Mouse (Mus musculus) hindbrain, postnatal 0 days (tissue): ENCODE measurements around the gene Uspl1. TPM values are rescaled to one million over a fixed set of nuclear protein-coding genes. Genes with fewer than 3 reads are reported as not detected.

Experiments
- ATAC-seq: fragments of 200-750 bp; cut with Nextera tagmentation; 2 replicates; pipeline ENCODE4 v1.8.0; 2017; ENCODE audit warnings: mild to moderate bottlenecking, moderate TSS enrichment, moderate library complexity
- DNase-seq: peaks from one replicate; pipeline ENCODE4 v3.0.0-alpha.2; 2015; ENCODE audit warnings: low spot score
- H3K27ac ChIP-seq: fragments of 300-500 bp; sonication (generic); 2 replicates; pipeline ENCODE4 v1.5.1; 2014; ENCODE audit warnings: mild to moderate bottlenecking
- H3K27me3 ChIP-seq: fragments of 300-500 bp; sonication (generic); 2 replicates; pipeline ENCODE4 v1.6.1; 2014; ENCODE audit warnings: low read length, mixed read lengths; ENCODE audit not compliant: insufficient read depth
- H3K36me3 ChIP-seq: fragments of 300-500 bp; sonication (generic); 2 replicates; pipeline ENCODE4 v1.6.1; 2014; ENCODE audit warnings: low read length, mixed read lengths; ENCODE audit not compliant: insufficient read depth
- H3K4me1 ChIP-seq: fragments of 300-500 bp; sonication (generic); 2 replicates; pipeline ENCODE4 v1.6.1; 2014; ENCODE audit warnings: antibody characterized with exemption, low read length, mixed read lengths; ENCODE audit not compliant: insufficient read depth
- H3K4me2 ChIP-seq: fragments of 300-500 bp; sonication (generic); 2 replicates; pipeline ENCODE4 v1.6.1; 2014; ENCODE audit warnings: low read depth, mild to moderate bottlenecking, low read length, moderate library complexity, mixed read lengths
- H3K4me3 ChIP-seq: fragments of 300-500 bp; sonication (generic); 2 replicates; pipeline ENCODE4 v1.5.1; 2014; ENCODE audit warnings: low read length
- H3K9ac ChIP-seq: fragments of 300-500 bp; sonication (generic); replicated peaks from 2 replicates; pipeline ENCODE4 v1.6.1; 2014; ENCODE audit warnings: mild to moderate bottlenecking, low read length, moderate library complexity, mixed read lengths
- H3K9me3 ChIP-seq: fragments of 300-500 bp; sonication (generic); 2 replicates; pipeline ENCODE4 v1.6.1; 2016; ENCODE audit warnings: low read length, mixed read lengths
- CTCF ChIP-seq: IDR thresholded peaks from 2 replicates; pipeline ENCODE4 v1.5.1; 2016; ENCODE audit warnings: antibody characterized with exemption, control low read depth, low read depth
- WGBS: fragments of 180-500 bp; shearing (Covaris S2); extraction: QIAGEN DNeasy Blood & Tissue Kit; methylation state at CpG from one replicate; pipeline ENCODE4 v1.1.7; 2014; 5-methylcytosine and 5-hydroxymethylcytosine counted together
- polyA plus RNA-seq: library from polyadenylated mRNA; unstranded; fragments of >200 nt; fragmentation: Nextera tagmentation; extraction: Ambion mirVana; gene quantifications from 2 replicates; pipeline ENCODE4 v1.2.1, GENCODE M21; 2015
- total RNA-seq: library from RNA; depleted of rRNA; stranded (reverse); fragments of >200 nt; gene quantifications from 2 replicates; pipeline ENCODE4 v1.2.3, GENCODE M21; 2014

Gene Uspl1
- total and polyA plus RNA-seq, 2 experiments from 2014 or later = 43.4 to 44.7 TPM

DNA sequence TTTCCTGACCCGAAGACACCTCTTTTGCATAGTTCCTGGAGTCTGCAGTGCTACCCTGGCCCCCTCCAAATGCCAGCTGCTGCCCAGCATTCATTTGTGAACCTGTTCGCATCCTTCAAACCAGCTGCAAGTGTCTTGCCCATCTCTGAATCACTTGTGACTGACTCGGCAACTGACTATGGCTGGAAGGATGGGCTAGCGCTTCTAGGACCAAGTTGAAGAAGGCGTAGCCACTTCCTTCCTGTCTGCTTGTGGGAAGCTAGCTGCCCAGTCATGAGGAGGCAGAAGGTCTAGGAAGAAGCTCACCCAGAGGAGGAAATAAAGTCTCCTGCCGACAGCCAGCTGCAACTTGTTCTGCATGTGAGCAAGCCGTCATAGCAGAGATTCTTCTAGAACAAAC lies 50.9 kb downstream of the Uspl1 start:
- 79% methylated on average over 7 of the region's 7 CpGs for WGBS
- Histone ChIP-seq H3K36me3 (no peaks in the 10 kb centered on the region), H3K27me3 (no peaks in the 10 kb centered on the region), H3K4me2 (no peak overlapping the region), H3K9me3 (no peaks in the 10 kb centered on the region), H3K4me1 (no peaks in the 10 kb centered on the region), H3K9ac (no peak overlapping the region), H3K27ac (no peak overlapping the region), H3K4me3 (no peak overlapping the region)
- DNase-seq (no peak), ATAC-seq (no peak)
- no peak for TF ChIP-seq CTCF

DNA sequence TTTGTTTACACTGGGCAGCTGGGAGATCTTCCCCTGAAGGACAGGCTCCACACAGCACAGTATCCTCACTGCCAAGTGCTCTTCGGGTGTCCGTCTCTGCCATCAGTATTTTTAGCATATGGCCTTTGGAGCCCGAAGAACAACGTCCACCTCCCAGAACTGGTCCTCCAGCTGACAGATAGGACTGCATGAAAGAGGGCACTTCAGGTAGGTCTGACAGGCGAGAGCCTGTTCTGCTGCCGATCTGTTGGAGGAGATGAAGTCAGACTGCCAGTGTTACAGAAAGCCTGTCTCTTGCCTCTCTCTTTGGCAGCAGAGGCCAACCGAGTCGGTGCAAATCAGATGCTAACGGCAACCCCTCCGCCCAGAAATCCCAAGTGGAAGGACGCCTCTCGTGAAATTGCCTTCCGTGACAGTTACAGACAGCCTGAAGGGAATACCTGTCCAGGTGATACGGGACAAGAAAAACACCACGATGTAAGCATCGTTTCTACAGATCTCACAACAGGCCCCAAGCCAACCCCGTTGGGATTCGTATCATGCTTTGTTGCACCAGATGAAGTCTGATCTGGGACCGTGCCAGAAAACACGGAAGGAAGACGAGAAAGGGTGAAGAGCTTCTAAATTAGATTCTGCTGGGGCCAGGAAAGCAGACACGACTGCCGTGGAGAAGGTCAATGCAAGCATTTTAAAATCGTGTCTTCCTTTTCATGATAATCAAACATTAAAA lies 53.2 kb downstream of the Uspl1 start:
- Histone ChIP-seq H3K27me3 (no peaks in the 10 kb centered on the region), H3K27ac (no peak overlapping the region), H3K9ac (no peak overlapping the region), H3K4me1 (no peaks in the 10 kb centered on the region), H3K9me3 (no peaks in the 10 kb centered on the region), H3K36me3 (no peaks in the 10 kb centered on the region), H3K4me3 (no peak overlapping the region), H3K4me2 (no peak overlapping the region)
- no peak for TF ChIP-seq CTCF
- WGBS = 64% methylated on average over 24 of the region's 24 CpGs
- ATAC-seq (no peak), DNase-seq (peak; percentile 15)

DNA sequence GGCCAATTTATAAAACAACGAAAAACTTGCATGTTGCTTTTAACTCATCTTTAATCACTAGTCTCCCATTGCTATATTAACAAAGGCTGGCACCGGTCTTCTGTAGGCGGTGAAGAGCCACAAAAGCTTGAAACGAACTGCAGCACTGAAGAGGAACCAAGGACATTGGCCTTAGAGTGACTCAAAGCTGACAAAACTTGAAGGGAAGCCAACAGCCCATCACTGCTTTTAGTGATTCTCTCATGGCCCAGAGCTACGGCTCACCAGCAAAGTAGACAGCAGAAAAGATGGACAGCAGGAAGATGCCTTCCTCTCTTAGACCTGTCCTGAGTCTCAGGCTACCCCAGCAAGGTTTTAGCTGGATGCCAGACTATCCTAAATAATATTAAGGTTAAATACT lies 58.3 kb downstream of the Uspl1 start:
- WGBS = 74% methylated on average over 5 of the region's 5 CpGs
- no peak overlapping the region for H3K4me2 ChIP-seq
- H3K4me1 ChIP-seq = peaks cover 4% of the 10 kb centered on the region; the same call in 1 of the 2 replicates
- ATAC-seq (no peak), DNase-seq (no peak)
- H3K36me3 ChIP-seq = no peaks in the 10 kb centered on the region
- H3K9me3 ChIP-seq = no peaks in the 10 kb centered on the region
- no peak for TF ChIP-seq CTCF
- no peaks in the 10 kb centered on the region for H3K27me3 ChIP-seq
- no peak overlapping the region for H3K4me3 ChIP-seq
- H3K9ac ChIP-seq = no peak overlapping the region
- no peak overlapping the region for H3K27ac ChIP-seq

DNA sequence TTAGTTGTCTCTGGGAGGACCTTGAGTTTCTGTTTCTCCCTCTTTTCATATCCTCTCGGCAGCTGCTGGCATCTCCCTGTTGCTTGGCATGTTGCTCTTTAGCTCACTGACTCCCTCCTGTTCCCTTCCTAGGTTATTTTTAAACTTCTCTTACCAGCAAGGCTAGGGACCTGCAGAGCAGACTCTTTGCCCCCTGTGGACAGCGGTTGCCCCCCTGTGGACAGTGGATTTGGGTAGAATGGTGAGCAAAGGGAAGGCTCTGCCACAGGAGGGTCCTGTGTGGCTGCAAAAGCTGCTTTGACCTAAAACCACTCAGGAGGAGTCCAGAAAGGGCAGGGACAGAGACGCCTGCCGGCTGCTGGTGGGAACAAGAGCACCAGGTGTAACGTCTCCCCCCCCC lies 58.9 kb downstream of the Uspl1 start:
- Histone ChIP-seq H3K4me3 (no peak overlapping the region), H3K4me1 (peaks cover 4% of the 10 kb centered on the region; the same call in 1 of the 2 replicates), H3K27ac (no peak overlapping the region), H3K27me3 (no peaks in the 10 kb centered on the region), H3K36me3 (no peaks in the 10 kb centered on the region), H3K4me2 (no peak overlapping the region), H3K9me3 (no peaks in the 10 kb centered on the region), H3K9ac (no peak overlapping the region)
- ATAC-seq (no peak), DNase-seq (no peak)
- whole genome bisulfite sequencing = 43% methylated on average over 5 of the region's 5 CpGs
- TF ChIP-seq CTCF = no peak

DNA sequence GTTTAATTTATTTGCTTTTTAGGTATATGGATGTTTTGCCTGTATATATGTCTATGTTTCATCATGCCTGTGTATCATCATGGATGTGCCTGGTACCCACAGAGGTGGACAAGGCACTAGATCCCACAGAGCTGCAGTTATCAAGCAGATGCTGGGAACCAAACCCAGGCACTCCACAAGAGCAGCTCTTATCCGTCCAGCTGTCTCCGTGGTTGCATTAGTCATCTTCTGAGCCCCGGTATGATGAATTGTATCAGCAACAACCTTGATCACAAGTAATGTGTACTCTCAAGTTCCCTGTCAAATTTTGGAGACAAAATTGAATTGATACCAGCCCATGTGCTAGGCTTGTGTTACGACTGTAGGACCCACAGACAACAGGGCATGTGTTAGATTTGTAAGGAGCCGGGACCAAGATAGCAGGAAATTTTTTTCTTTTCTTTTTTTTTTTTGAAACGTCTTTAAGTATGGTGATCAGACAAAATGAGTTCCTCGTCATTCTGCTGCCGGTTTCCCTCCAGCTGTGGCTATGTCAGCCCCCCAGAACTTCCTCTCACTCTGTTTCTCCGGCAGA lies 61.3 kb downstream of the Uspl1 start:
- Histone ChIP-seq H3K9me3 (no peaks in the 10 kb centered on the region), H3K27ac (no peak overlapping the region), H3K4me1 (peaks cover 4% of the 10 kb centered on the region; the same call in 1 of the 2 replicates), H3K9ac (no peak overlapping the region), H3K36me3 (no peaks in the 10 kb centered on the region), H3K27me3 (no peaks in the 10 kb centered on the region), H3K4me3 (no peak overlapping the region), H3K4me2 (0 out of 2 replicates have a peak overlapping the region, but pooled peaks have one; percentile 29)
- DNase-seq (no peak), ATAC-seq (no peak)
- TF ChIP-seq CTCF = no peak
- WGBS = 61% methylated on average over 9 of the region's 9 CpGs

DNA sequence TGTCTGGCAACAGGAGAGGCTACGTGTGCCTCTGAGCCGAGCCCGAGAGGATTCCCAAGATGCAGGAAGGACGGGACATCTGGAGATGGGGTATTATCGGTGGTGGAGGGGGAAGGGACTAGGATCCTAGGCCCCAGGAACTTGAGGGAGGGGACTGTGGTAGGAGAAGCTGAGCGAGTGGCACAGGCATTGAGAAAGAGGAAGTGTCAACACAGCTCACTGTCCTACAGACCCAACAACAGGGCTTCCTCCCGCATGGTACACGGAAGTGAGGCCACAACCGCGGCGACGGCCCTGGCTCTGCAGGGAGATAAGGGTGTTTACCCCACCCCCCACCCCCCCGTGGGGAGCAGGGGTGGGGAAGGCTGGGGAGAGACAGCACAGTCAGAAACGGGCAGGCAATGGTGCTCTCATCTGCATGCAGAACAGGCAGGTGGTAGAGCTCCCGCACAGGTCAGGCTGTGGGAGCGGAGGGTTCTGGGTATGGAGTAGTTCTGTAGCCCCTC lies 61.9 kb downstream of the Uspl1 start:
- DNase-seq (peak; percentile 18), ATAC-seq (peak; percentile 70; the same call in 1 of the 2 replicates)
- Histone ChIP-seq H3K27me3 (no peaks in the 10 kb centered on the region), H3K36me3 (no peaks in the 10 kb centered on the region), H3K27ac (no peak overlapping the region), H3K9ac (no peak overlapping the region), H3K4me2 (peak overlapping the region; percentile 29; the same call in 1 of the 2 replicates), H3K4me3 (no peak overlapping the region), H3K9me3 (no peaks in the 10 kb centered on the region), H3K4me1 (peaks cover 4% of the 10 kb centered on the region; the same call in 1 of the 2 replicates)
- WGBS = 29% methylated on average over 15 of the region's 16 CpGs
- no peak for TF ChIP-seq CTCF
